Mouse (Mus musculus): ENCODE measurements around the gene Nae1. TPM values are rescaled to one million over a fixed set of nuclear protein-coding genes. Genes with fewer than 3 reads are reported as not detected.

The Nae1 gene
- total and polyA plus RNA-seq, 2 experiments from 2014 or later: 86.3 to 120 TPM

DNA sequence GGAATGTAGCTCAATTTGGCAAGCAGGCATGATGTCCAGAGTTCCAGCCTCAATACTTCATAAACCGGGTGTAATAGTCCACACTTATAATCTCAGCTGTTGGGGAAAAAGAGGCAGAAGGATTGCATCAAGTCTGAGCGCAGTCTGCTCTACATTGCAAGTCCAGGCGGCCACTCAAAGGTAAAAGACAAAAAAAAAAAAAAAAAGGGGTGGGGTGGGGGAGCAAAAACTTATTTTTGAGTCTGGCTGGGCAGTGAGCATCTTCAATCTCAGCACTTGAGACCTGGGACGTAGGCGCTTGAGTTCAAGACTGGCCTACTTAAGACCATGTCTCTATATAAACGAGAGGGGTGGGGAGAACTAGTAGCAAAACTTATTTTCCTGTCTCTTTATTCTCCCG is 886 bp downstream of the Nae1 start:
- DNase-seq (no peak), ATAC-seq (no peak; the same call in 1 of the 2 replicates)
- peak overlapping the region; percentile 67 for H3K4me2 ChIP-seq (ENCODE audit: low read depth)
- peak overlapping the region; percentile 95 for H3K9ac ChIP-seq
- H3K27me3 ChIP-seq (ENCODE audit: insufficient read depth, low read length): no peaks in the 10 kb centered on the region
- H3K36me3 ChIP-seq (ENCODE audit: insufficient read depth): peaks cover 9% of the 10 kb centered on the region
- H3K27ac ChIP-seq (ENCODE audit: low read depth, low read length): no peak overlapping the region
- H3K9me3 ChIP-seq (ENCODE audit: low read length): no peaks in the 10 kb centered on the region
- WGBS: 12% methylated on average over 7 of the region's 7 CpGs
- no peak for TF ChIP-seq CTCF (IDR thresholded peaks at IDR 0.05; ENCODE audit: low read depth)
- H3K4me3 ChIP-seq (ENCODE audit: low read depth, low read length): peak overlapping the region; percentile 83
- H3K4me1 ChIP-seq (ENCODE audit: insufficient read depth): 0 out of 2 replicates have a peak, but pooled peaks cover 10% of the 10 kb centered on the region

DNA sequence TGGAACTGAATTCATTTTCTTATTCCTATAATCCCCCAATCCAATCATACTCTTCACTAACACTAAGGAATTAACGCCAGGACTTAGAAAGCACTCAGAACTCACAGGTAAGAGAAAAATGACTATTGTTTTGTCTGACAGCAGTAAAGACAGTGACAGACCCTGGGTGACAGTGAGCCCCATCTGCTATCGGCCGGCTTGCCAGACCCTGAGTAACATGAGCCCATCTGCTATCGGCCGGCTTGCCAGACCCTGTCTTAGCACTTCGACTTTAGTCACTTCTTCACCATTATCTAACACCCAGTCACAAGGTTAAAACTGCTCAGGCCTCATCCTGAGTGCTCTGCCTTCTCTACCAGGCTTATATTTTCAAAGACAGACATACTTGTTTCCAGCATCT is 4.8 kb downstream of the Nae1 start:
- Histone ChIP-seq H3K9me3 (ENCODE audit: low read length) (no peaks in the 10 kb centered on the region), H3K27me3 (ENCODE audit: insufficient read depth, low read length) (no peaks in the 10 kb centered on the region), H3K4me2 (ENCODE audit: low read depth) (no peak overlapping the region), H3K9ac (no peak overlapping the region), H3K4me1 (ENCODE audit: insufficient read depth) (0 out of 2 replicates have a peak, but pooled peaks cover 10% of the 10 kb centered on the region), H3K27ac (ENCODE audit: low read depth, low read length) (no peak overlapping the region), H3K4me3 (ENCODE audit: low read depth, low read length) (no peak overlapping the region), H3K36me3 (ENCODE audit: insufficient read depth) (peaks cover 27% of the 10 kb centered on the region)
- no peak for TF ChIP-seq CTCF (IDR thresholded peaks at IDR 0.05; ENCODE audit: low read depth)
- 67% methylated on average over 6 of the region's 6 CpGs for WGBS
- ATAC-seq (no peak), DNase-seq (peak; percentile 36)

DNA sequence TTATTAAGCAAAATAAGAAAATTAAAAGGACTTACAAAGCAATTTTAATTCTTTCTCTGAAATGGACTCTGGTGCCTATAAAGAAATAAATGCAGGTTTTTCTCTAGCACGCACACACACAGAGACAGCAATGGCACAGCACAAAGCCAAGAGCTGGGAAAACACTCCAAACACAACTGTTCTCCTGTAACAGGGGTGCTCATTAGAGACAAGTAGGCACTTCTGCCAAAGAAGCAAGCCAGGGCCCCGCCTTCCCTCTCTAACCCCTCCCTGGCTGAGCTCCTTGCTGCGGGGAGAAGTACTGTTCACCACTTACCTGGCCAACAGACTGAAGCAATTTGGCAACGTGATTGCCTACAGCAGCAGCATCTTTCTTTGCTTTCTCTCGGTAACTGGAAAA is 16.6 kb downstream of the Nae1 start:
- no peak overlapping the region for H3K4me3 ChIP-seq (ENCODE audit: low read depth, low read length)
- DNase-seq: no peak
- H3K27me3 ChIP-seq (ENCODE audit: insufficient read depth, low read length): no peaks in the 10 kb centered on the region
- no peak overlapping the region for H3K27ac ChIP-seq (ENCODE audit: low read depth, low read length)
- H3K4me2 ChIP-seq (ENCODE audit: low read depth): no peak overlapping the region
- no peak for TF ChIP-seq CTCF (IDR thresholded peaks at IDR 0.05; ENCODE audit: low read depth)
- no peak for ATAC-seq
- peaks cover 54% of the 10 kb centered on the region for H3K36me3 ChIP-seq (ENCODE audit: insufficient read depth)
- 69% methylated on average over 5 of the region's 5 CpGs for WGBS
- no peaks in the 10 kb centered on the region for H3K4me1 ChIP-seq (ENCODE audit: insufficient read depth)
- no peak overlapping the region for H3K9ac ChIP-seq
- H3K9me3 ChIP-seq (ENCODE audit: low read length): no peaks in the 10 kb centered on the region

DNA sequence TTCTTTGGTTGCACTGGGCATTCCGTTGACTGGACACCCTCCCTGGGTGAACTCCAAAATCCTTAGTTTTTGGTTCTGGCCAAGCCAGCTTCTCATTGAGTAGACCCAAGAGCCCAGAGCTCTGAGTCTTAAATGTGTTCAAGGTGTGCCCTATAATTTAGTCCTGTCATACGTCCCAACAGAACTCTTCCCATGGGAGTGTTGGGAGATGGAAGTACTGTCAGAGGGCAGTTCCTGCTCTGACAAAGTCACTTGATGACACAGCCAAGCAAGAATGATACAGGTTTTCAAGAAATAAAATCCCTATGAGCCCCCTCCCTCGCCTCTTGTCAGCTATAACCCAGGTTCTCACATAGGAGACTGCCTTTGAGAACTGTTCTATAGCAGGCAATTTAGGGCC is 24.3 kb downstream of the Nae1 start:
- Histone ChIP-seq H3K4me2 (ENCODE audit: low read depth) (no peak overlapping the region), H3K27ac (ENCODE audit: low read depth, low read length) (no peak overlapping the region), H3K4me3 (ENCODE audit: low read depth, low read length) (no peak overlapping the region), H3K36me3 (ENCODE audit: insufficient read depth) (peaks cover 27% of the 10 kb centered on the region), H3K9ac (no peak overlapping the region), H3K9me3 (ENCODE audit: low read length) (no peaks in the 10 kb centered on the region), H3K27me3 (ENCODE audit: insufficient read depth, low read length) (no peaks in the 10 kb centered on the region), H3K4me1 (ENCODE audit: insufficient read depth) (0 out of 2 replicates have a peak, but pooled peaks cover 3% of the 10 kb centered on the region)
- no peak for TF ChIP-seq CTCF (IDR thresholded peaks at IDR 0.05; ENCODE audit: low read depth)
- DNase-seq (no peak), ATAC-seq (no peak)
- 78% methylated on average over 3 of the region's 3 CpGs for WGBS

DNA sequence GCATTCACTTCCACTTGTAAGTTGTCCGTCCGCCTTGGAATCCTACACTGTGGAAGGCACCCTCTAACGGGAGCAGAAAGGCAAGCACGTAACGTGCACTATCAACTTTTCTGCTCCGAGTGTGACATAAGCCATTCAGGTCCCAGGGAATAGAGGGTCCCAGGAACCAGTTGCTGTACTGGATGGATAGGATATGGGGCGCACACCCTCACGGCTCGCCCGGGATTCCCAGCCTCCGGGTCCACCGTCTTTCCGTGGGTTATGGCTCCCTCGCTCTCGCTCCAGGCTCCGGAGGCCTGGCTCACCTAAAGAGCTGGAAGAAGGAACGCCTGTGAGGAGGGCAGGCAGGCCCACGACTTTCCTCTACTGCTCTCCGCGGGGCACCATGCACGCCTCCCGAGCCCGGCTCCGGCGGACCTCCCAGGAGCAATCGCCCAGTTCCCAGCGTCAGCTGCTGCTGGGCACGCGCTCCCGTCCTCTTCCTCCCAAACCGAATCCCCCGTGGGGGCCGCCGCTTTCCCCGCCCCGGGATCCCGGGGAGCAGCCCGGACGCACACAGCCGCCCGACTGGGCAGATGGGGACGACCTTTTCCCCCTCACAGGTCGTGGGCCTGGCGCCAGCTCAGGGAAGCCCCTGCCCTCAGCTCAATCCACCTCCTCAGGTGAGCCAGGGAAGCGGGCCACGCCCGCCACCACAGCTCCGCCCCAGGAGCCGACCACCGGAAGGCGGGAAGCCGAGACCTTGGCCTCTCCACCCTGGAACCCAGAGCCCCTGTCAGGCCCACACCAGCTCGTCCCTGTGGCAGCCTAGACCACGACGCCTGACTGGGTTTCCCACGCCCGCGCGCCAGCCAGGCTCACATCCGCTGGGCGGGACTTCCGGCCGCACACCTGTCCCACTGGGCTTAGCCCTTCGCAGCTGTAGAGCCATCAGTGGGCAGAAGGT is 25.1 kb downstream of the Nae1 start, which contains the start of gene Terb1:
Terb1 (minus strand) TSS at position 850 of the 946 bp plus-strand sequence.
- peak; percentile 79 for ATAC-seq
- Histone ChIP-seq H3K9me3 (ENCODE audit: low read length) (no peaks in the 10 kb centered on the region), H3K4me2 (ENCODE audit: low read depth) (peak within 1 kb of the TSS; percentile 99), H3K27me3 (ENCODE audit: insufficient read depth, low read length) (no peaks in the 10 kb centered on the region), H3K4me3 (ENCODE audit: low read depth, low read length) (peak within 1 kb of the TSS; percentile 48), H3K4me1 (ENCODE audit: insufficient read depth) (0 out of 2 replicates have a peak, but pooled peaks cover 3% of the 10 kb centered on the region), H3K27ac (ENCODE audit: low read depth, low read length) (no peak within 1 kb of the TSS), H3K9ac (peak within 1 kb of the TSS; percentile 63), H3K36me3 (ENCODE audit: insufficient read depth) (peaks cover 21% of the 10 kb centered on the region)
- 1% methylated on average over 64 of the region's 64 CpGs for WGBS
- peak; percentile 44 for DNase-seq
- TF ChIP-seq CTCF (IDR thresholded peaks at IDR 0.05; ENCODE audit: low read depth): peak; percentile 21; the same call in 1 of the 2 replicates

DNA sequence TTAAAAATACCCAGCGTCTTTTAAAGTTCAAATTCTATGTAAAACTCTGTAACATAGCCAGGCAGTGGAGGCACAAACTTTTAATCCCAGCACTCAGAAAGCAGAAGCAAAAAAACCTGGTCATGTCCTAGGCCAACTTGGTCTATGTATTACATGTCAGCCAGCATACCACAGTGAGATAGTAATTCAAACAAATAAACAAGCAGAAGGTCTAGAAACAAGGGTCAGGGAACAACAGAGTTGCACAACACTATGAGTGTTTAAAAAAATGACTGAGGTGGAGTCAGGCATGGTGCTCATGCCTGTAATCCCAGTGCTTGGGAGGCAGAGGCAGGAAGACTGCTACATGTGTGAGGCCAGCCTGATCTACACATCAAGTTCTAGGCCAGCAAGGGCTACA is 55.3 kb downstream of the Nae1 start:
- WGBS: 42% methylated on average over 1 of the region's 1 CpGs
- Histone ChIP-seq H3K27ac (ENCODE audit: low read depth, low read length) (no peak overlapping the region), H3K27me3 (ENCODE audit: insufficient read depth, low read length) (no peaks in the 10 kb centered on the region), H3K4me3 (ENCODE audit: low read depth, low read length) (no peak overlapping the region), H3K4me2 (ENCODE audit: low read depth) (no peak overlapping the region), H3K9me3 (ENCODE audit: low read length) (no peaks in the 10 kb centered on the region), H3K9ac (no peak overlapping the region), H3K36me3 (ENCODE audit: insufficient read depth) (no peaks in the 10 kb centered on the region), H3K4me1 (ENCODE audit: insufficient read depth) (no peaks in the 10 kb centered on the region)
- DNase-seq (no peak), ATAC-seq (no peak)
- no peak for TF ChIP-seq CTCF (IDR thresholded peaks at IDR 0.05; ENCODE audit: low read depth)

DNA sequence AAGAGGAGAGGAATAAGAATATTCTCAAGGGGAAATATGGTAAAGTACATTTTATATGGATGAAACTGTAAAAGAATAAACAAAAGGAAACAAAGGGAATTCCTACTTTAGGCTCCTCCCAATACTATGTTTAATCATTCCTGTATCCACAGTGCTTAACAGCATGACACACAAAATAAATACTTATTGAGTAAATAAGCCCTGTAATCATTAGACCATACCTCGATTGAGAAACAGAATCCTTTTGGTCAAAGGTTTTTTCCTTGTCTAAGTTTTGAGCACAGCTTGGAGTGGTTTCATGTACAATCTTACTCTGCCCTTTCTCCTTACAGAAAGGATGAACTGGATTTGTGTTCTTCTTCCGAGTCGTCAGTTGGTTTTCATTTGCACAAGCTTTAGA is 62.0 kb downstream of the Nae1 start:
- no peaks in the 10 kb centered on the region for H3K4me1 ChIP-seq (ENCODE audit: insufficient read depth)
- no peaks in the 10 kb centered on the region for H3K9me3 ChIP-seq (ENCODE audit: low read length)
- no peak overlapping the region for H3K27ac ChIP-seq (ENCODE audit: low read depth, low read length)
- no peak overlapping the region for H3K4me2 ChIP-seq (ENCODE audit: low read depth)
- no peak for ATAC-seq
- no peak overlapping the region for H3K9ac ChIP-seq
- H3K27me3 ChIP-seq (ENCODE audit: insufficient read depth, low read length): no peaks in the 10 kb centered on the region
- TF ChIP-seq CTCF (IDR thresholded peaks at IDR 0.05; ENCODE audit: low read depth): no peak
- WGBS: 83% methylated on average over 3 of the region's 3 CpGs
- H3K36me3 ChIP-seq (ENCODE audit: insufficient read depth): no peaks in the 10 kb centered on the region
- H3K4me3 ChIP-seq (ENCODE audit: low read depth, low read length): no peak overlapping the region
- DNase-seq: no peak

Measured in forebrain, postnatal 0 days (tissue).